Mouse (Mus musculus): ENCODE results near the gene Oas2.

The Oas2 gene

GRCm38 (mm10) chr5:120696057-120696743 lies 53.5 kb downstream of the Oas2 start:
- Histone ChIP-seq H3K27me3 (ENCODE audit: control insufficient read depth, insufficient read depth, low read length, poor library complexity, severe bottlenecking) (no peaks in the 10 kb centered on the region), H3K36me3 (ENCODE audit: control insufficient read depth, insufficient read depth, low read length, poor library complexity, severe bottlenecking) (no peaks in the 10 kb centered on the region; the same call in none of the 2 replicates)
- peak; percentile 90 for DNase-seq (ENCODE audit: low read depth, low spot score)

- peak; percentile 55 for DNase-seq (ENCODE audit: low read depth, low spot score)
- H3K27me3 ChIP-seq (ENCODE audit: control insufficient read depth, insufficient read depth, low read length, poor library complexity, severe bottlenecking) = no peaks in the 10 kb centered on the region
- no peaks in the 10 kb centered on the region; the same call in none of the 2 replicates for H3K36me3 ChIP-seq (ENCODE audit: control insufficient read depth, insufficient read depth, low read length, poor library complexity, severe bottlenecking)
These were observed 55.0 kb downstream of the Oas2 start for GRCm38 (mm10) chr5:120694695-120695074.

- peak; percentile 98 for DNase-seq (ENCODE audit: low read depth, low spot score)
- H3K27me3 ChIP-seq (ENCODE audit: control insufficient read depth, insufficient read depth, low read length, poor library complexity, severe bottlenecking) = no peaks in the 10 kb centered on the region
These were observed 55.5 kb downstream of the Oas2 start for GRCm38 (mm10) chr5:120693931-120694694.

GRCm38 (mm10) chr5:120692034-120692433 lies 57.6 kb downstream of the Oas2 start:
- DNase-seq (ENCODE audit: low read depth, low spot score) = no peak
- Histone ChIP-seq H3K27me3 (ENCODE audit: control insufficient read depth, insufficient read depth, low read length, poor library complexity, severe bottlenecking) (no peaks in the 10 kb centered on the region), H3K36me3 (ENCODE audit: control insufficient read depth, insufficient read depth, low read length, poor library complexity, severe bottlenecking) (no peaks in the 10 kb centered on the region; the same call in none of the 2 replicates)

More at GRCm38 (mm10) chr5:120693931-120694694, 55.5 kb downstream of the Oas2 start:
- no peaks in the 10 kb centered on the region; the same call in none of the 2 replicates for H3K36me3 ChIP-seq (ENCODE audit: control insufficient read depth, insufficient read depth, low read length, poor library complexity, severe bottlenecking)

- peak; percentile 67 for DNase-seq (ENCODE audit: low read depth, low spot score)
- H3K36me3 ChIP-seq (ENCODE audit: control insufficient read depth, insufficient read depth, low read length, poor library complexity, severe bottlenecking) = no peaks in the 10 kb centered on the region; the same call in 1 of the 2 replicates
- H3K27me3 ChIP-seq (ENCODE audit: control insufficient read depth, insufficient read depth, low read length, poor library complexity, severe bottlenecking) = no peaks in the 10 kb centered on the region
These were observed 59.2 kb downstream of the Oas2 start for GRCm38 (mm10) chr5:120690417-120690816.

GRCm38 (mm10) chr5:120688434-120688833 lies 61.2 kb downstream of the Oas2 start:
- DNase-seq (ENCODE audit: low read depth, low spot score) = peak; percentile 78
- H3K36me3 ChIP-seq (ENCODE audit: control insufficient read depth, insufficient read depth, low read length, poor library complexity, severe bottlenecking) = no peaks in the 10 kb centered on the region; the same call in 1 of the 2 replicates
- no peaks in the 10 kb centered on the region for H3K27me3 ChIP-seq (ENCODE audit: control insufficient read depth, insufficient read depth, low read length, poor library complexity, severe bottlenecking)

- no peaks in the 10 kb centered on the region for H3K27me3 ChIP-seq (ENCODE audit: control insufficient read depth, insufficient read depth, low read length, poor library complexity, severe bottlenecking)
- H3K36me3 ChIP-seq (ENCODE audit: control insufficient read depth, insufficient read depth, low read length, poor library complexity, severe bottlenecking) = no peaks in the 10 kb centered on the region; the same call in 1 of the 2 replicates
- DNase-seq (ENCODE audit: low read depth, low spot score) = peak; percentile 87
These were observed 61.8 kb downstream of the Oas2 start for GRCm38 (mm10) chr5:120687897-120688296.

- no peaks in the 10 kb centered on the region; the same call in 1 of the 2 replicates for H3K36me3 ChIP-seq (ENCODE audit: control insufficient read depth, insufficient read depth, low read length, poor library complexity, severe bottlenecking)
- no peaks in the 10 kb centered on the region for H3K27me3 ChIP-seq (ENCODE audit: control insufficient read depth, insufficient read depth, low read length, poor library complexity, severe bottlenecking)
- peak; percentile 64 for DNase-seq (ENCODE audit: low read depth, low spot score)
These were observed 62.2 kb downstream of the Oas2 start for GRCm38 (mm10) chr5:120687484-120687851.

GRCm38 (mm10) chr5:120686749-120687483 lies 62.7 kb downstream of the Oas2 start:
- H3K27me3 ChIP-seq (ENCODE audit: control insufficient read depth, insufficient read depth, low read length, poor library complexity, severe bottlenecking) = no peaks in the 10 kb centered on the region
- H3K36me3 ChIP-seq (ENCODE audit: control insufficient read depth, insufficient read depth, low read length, poor library complexity, severe bottlenecking) = peaks cover 4% of the 10 kb centered on the region; the same call in 1 of the 2 replicates
- DNase-seq (ENCODE audit: low read depth, low spot score) = no peak

GRCm38 (mm10) chr5:120685678-120686077 lies 64.0 kb downstream of the Oas2 start:
- Histone ChIP-seq H3K27me3 (ENCODE audit: control insufficient read depth, insufficient read depth, low read length, poor library complexity, severe bottlenecking) (no peaks in the 10 kb centered on the region), H3K36me3 (ENCODE audit: control insufficient read depth, insufficient read depth, low read length, poor library complexity, severe bottlenecking) (peaks cover 6% of the 10 kb centered on the region)
- peak; percentile 73 for DNase-seq (ENCODE audit: low read depth, low spot score)

GRCm38 (mm10) chr5:120682982-120683771 lies 66.5 kb downstream of the Oas2 start:
- no peaks in the 10 kb centered on the region for H3K27me3 ChIP-seq (ENCODE audit: control insufficient read depth, insufficient read depth, low read length, poor library complexity, severe bottlenecking)
- peaks cover 6% of the 10 kb centered on the region for H3K36me3 ChIP-seq (ENCODE audit: control insufficient read depth, insufficient read depth, low read length, poor library complexity, severe bottlenecking)
- peak; percentile 76 for DNase-seq (ENCODE audit: low read depth, low spot score)

GRCm38 (mm10) chr5:120680918-120681317 lies 68.7 kb downstream of the Oas2 start:
- Histone ChIP-seq H3K27me3 (ENCODE audit: control insufficient read depth, insufficient read depth, low read length, poor library complexity, severe bottlenecking) (no peaks in the 10 kb centered on the region), H3K36me3 (ENCODE audit: control insufficient read depth, insufficient read depth, low read length, poor library complexity, severe bottlenecking) (peaks cover 6% of the 10 kb centered on the region)
- no peak for DNase-seq (ENCODE audit: low read depth, low spot score)
